Mouse (Mus musculus) heart, adult 2 months (tissue): Measurements from ENCODE around the gene Slc25a5.

Experiments used
- CTCF ChIP-seq: fragments of 200-600 bp; IDR thresholded peaks from 2 replicates; pipeline ENCODE4 v1.8.1; 2022; ENCODE audit warnings: antibody characterized with exemption, mild to moderate bottlenecking, moderate library complexity
- EP300 ChIP-seq: fragments of 200-500 bp; IDR thresholded peaks from 2 replicates; pipeline ENCODE4 v1.6.1; 2011; ENCODE audit warnings: low read depth, low read length, control low read depth; ENCODE audit not compliant: insufficient read depth
- POLR2A ChIP-seq: fragments of 200-500 bp; IDR thresholded peaks from 2 replicates; pipeline ENCODE4 v1.6.1; 2011; ENCODE audit warnings: mild to moderate bottlenecking, low read depth, low read length, control low read depth; ENCODE audit not compliant: insufficient read depth

- TF ChIP-seq EP300 (no peak), POLR2A (no peak), CTCF (no peak)
Observed at GRCm38 (mm10) chrX:36762894-36763293, 32.6 kb upstream of the Slc25a5 start.
